Mouse (Mus musculus) hindbrain, embryonic 10.5 days (tissue): ENCODE results near the gene Zfyve19. TPM values are rescaled to one million over a fixed set of nuclear protein-coding genes. Genes with fewer than 3 reads are reported as not detected.
A peak's percentile ranks its signal among the peaks of the same experiment; 100 is the strongest.

Experiments
- DNase-seq: peaks from one replicate; pipeline ENCODE4 v3.0.0-alpha.2; 2017; ENCODE audit warnings: low spot score
- H3K27ac ChIP-seq: fragments of 300-500 bp; sonication (generic); 2 replicates; pipeline ENCODE4 v1.5.1; 2016; ENCODE audit warnings: mild to moderate bottlenecking, moderate library complexity
- H3K27me3 ChIP-seq: fragments of 300-500 bp; sonication (generic); 2 replicates; pipeline ENCODE4 v1.6.1; 2016; ENCODE audit warnings: mild to moderate bottlenecking; ENCODE audit not compliant: poor library complexity, insufficient read depth, severe bottlenecking
- H3K36me3 ChIP-seq: fragments of 300-500 bp; sonication (generic); 2 replicates; pipeline ENCODE4 v1.6.1; 2016; ENCODE audit warnings: mild to moderate bottlenecking, moderate library complexity
- H3K4me1 ChIP-seq: fragments of 300-500 bp; sonication (generic); replicated peaks from 2 replicates; pipeline ENCODE4 v1.6.1; 2016; ENCODE audit warnings: mild to moderate bottlenecking
- H3K4me3 ChIP-seq: fragments of 300-500 bp; sonication (generic); 2 replicates; pipeline ENCODE4 v1.5.1; 2016; ENCODE audit warnings: mild to moderate bottlenecking, moderate library complexity
- H3K9me3 ChIP-seq: fragments of 300-500 bp; sonication (generic); 2 replicates; pipeline ENCODE4 v1.6.1; 2016; ENCODE audit warnings: mild to moderate bottlenecking, moderate library complexity
- WGBS: fragments of 180-500 bp; shearing (Covaris S2); methylation state at CpG from one replicate; pipeline ENCODE4 v1.1.7; 2016; 5-methylcytosine and 5-hydroxymethylcytosine counted together
- polyA plus RNA-seq: library from polyadenylated mRNA; unstranded; fragments of >200 nt; fragmentation: Nextera tagmentation; extraction: Ambion mirVana; gene quantifications from 2 replicates; pipeline ENCODE4 v1.2.1, GENCODE M21; 2016

Gene Zfyve19
- polyA plus RNA-seq, 1 experiment from 2014 or later: 52.2 TPM

- H3K36me3 ChIP-seq: peaks cover 31% of the 10 kb centered on the region
- H3K4me3 ChIP-seq: no peak within 1 kb of the TSS; the same call in 1 of the 2 replicates
- H3K27ac ChIP-seq: peak within 1 kb of the TSS; percentile 29
- no peak for DNase-seq
- no peaks in the 10 kb centered on the region for H3K9me3 ChIP-seq
- peaks cover 8% of the 10 kb centered on the region; the same call in 1 of the 2 replicates for H3K27me3 ChIP-seq
- 41% methylated on average over 8 of the region's 8 CpGs for WGBS
- peaks cover 36% of the 10 kb centered on the region for H3K4me1 ChIP-seq
Measured at GRCm38 (mm10) chr2:119173991-119174651, 34.3 kb upstream of the Zfyve19 start, which contains the start of gene Gm14137. Gene Gm14137 (plus strand): TSS chr2:119174509.

GRCm38 (mm10) chr2:119174866-119175265 is 33.6 kb upstream of the Zfyve19 start:
- Histone ChIP-seq H3K36me3 (peaks cover 38% of the 10 kb centered on the region), H3K4me1 (peaks cover 36% of the 10 kb centered on the region), H3K4me3 (no peak overlapping the region), H3K9me3 (no peaks in the 10 kb centered on the region), H3K27ac (0 out of 2 replicates have a peak overlapping the region, but pooled peaks have one; percentile 29), H3K27me3 (0 out of 2 replicates have a peak, but pooled peaks cover under 1% of the 10 kb centered on the region)
- WGBS: 52% methylated on average over 14 of the region's 14 CpGs
- DNase-seq: no peak

DNA sequence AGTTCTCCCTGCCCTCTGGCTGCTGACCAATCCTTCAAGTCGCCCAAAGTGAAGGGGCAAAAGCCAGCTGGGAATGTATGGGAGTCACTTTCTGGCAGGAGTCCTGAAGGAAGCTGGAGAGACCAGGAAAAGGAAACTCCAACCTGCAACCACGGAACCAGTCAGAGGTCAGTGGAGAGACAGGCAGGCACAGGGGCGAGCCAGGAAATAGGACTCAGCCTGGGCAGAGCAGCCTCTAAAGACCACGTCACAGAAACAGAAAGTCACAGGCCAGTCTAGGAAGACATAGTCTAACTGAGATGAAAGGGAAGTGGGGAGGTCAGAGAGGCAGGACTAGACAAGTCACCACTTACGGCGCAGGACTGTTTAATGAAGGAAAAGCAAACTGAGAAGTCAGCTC is 32.8 kb upstream of the Zfyve19 start:
- peak overlapping the region; percentile 29; the same call in 1 of the 2 replicates for H3K27ac ChIP-seq
- WGBS: 67% methylated on average over 6 of the region's 6 CpGs
- no peak overlapping the region for H3K4me3 ChIP-seq
- peaks cover 46% of the 10 kb centered on the region for H3K36me3 ChIP-seq
- no peaks in the 10 kb centered on the region for H3K27me3 ChIP-seq
- DNase-seq: no peak
- no peaks in the 10 kb centered on the region for H3K9me3 ChIP-seq
- peaks cover 36% of the 10 kb centered on the region for H3K4me1 ChIP-seq

GRCm38 (mm10) chr2:119176761-119177160 is 31.7 kb upstream of the Zfyve19 start:
- no peaks in the 10 kb centered on the region for H3K9me3 ChIP-seq
- 47% methylated on average over 3 of the region's 3 CpGs for WGBS
- no peak overlapping the region for H3K27ac ChIP-seq
- H3K4me1 ChIP-seq: peaks cover 35% of the 10 kb centered on the region
- no peak overlapping the region for H3K4me3 ChIP-seq
- DNase-seq: no peak
- H3K36me3 ChIP-seq: peaks cover 50% of the 10 kb centered on the region
- H3K27me3 ChIP-seq: no peaks in the 10 kb centered on the region

DNA sequence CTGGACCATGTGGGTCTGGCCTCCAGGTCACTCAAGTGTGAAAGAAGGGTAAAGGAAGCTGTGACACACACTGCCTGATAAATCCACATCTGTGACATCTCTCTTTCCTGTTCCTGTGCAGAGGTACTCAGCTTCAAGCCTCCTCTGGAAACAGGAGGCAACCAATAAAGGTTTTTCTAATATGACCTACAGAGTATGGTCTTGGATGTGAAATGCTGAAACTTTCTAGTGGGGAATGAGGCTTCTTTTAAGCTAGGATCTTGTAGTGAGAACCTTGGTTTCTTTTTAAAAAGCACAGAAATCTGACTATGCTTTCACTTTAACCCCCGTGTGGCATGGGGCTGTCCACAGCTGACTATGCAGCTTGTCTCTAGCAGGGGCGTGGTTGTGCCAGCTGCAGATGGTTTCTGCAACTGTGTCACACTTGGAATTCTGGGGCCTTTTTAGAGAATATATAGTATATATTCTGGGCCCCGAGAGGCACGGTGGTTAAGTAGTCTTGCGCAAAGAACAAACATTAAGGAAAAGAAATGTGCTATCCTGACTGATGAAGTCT is 31.0 kb upstream of the Zfyve19 start:
- no peak for DNase-seq
- H3K36me3 ChIP-seq: peaks cover 43% of the 10 kb centered on the region
- no peaks in the 10 kb centered on the region for H3K9me3 ChIP-seq
- no peak overlapping the region for H3K27ac ChIP-seq
- no peak overlapping the region for H3K4me3 ChIP-seq
- 92% methylated on average over 5 of the region's 5 CpGs for WGBS
- no peaks in the 10 kb centered on the region for H3K27me3 ChIP-seq
- peaks cover 28% of the 10 kb centered on the region for H3K4me1 ChIP-seq

GRCm38 (mm10) chr2:119182914-119183313 is 25.5 kb upstream of the Zfyve19 start:
- no peaks in the 10 kb centered on the region for H3K4me1 ChIP-seq
- peaks cover 64% of the 10 kb centered on the region for H3K36me3 ChIP-seq
- H3K27ac ChIP-seq: no peak overlapping the region
- no peaks in the 10 kb centered on the region for H3K27me3 ChIP-seq
- 77% methylated on average over 7 of the region's 7 CpGs for WGBS
- H3K9me3 ChIP-seq: no peaks in the 10 kb centered on the region
- H3K4me3 ChIP-seq: no peak overlapping the region
- no peak for DNase-seq

DNA sequence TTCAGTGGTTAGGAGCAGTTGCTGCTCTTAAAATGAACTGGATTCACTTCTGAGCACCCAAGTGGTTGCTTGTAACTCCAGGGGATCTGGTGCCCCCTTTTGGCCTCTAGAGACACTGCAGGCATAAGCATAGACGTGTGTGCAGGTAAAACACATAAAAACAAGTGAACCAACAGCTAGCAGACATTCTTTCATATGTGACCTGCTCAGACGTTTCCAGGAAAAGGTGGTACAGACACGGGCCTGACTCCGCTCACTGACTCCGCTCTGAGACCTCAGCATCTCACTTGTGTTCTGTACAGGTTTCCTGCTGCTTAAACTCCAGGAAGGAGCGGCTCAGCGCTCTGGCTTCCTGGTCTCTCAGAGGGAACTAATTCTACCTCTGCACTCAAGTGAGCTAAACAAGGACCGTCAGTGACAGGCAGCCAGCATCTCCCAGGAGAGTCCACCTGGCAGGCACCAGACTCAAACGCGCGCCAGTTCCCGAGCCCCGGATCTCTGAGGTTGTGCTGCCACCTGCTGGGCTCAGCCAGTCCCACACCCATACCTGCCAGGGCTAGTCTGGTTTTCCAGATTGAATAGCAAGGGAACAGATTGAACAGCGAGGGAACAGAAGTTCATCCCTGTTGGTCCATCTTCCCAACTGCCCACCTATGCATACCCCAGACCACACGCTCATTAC is 19.2 kb upstream of the Zfyve19 start:
- Histone ChIP-seq H3K4me1 (peaks cover 9% of the 10 kb centered on the region), H3K36me3 (peaks cover 18% of the 10 kb centered on the region), H3K4me3 (peak overlapping the region; percentile 47), H3K9me3 (no peaks in the 10 kb centered on the region), H3K27ac (0 out of 2 replicates have a peak overlapping the region, but pooled peaks have one; percentile 45), H3K27me3 (no peaks in the 10 kb centered on the region)
- 7% methylated on average over 15 of the region's 15 CpGs for WGBS
- peak; percentile 84 for DNase-seq

GRCm38 (mm10) chr2:119190969-119191368 is 17.4 kb upstream of the Zfyve19 start:
- WGBS: 92% methylated on average over 5 of the region's 5 CpGs
- no peaks in the 10 kb centered on the region for H3K27me3 ChIP-seq
- no peak overlapping the region for H3K4me3 ChIP-seq

DNA sequence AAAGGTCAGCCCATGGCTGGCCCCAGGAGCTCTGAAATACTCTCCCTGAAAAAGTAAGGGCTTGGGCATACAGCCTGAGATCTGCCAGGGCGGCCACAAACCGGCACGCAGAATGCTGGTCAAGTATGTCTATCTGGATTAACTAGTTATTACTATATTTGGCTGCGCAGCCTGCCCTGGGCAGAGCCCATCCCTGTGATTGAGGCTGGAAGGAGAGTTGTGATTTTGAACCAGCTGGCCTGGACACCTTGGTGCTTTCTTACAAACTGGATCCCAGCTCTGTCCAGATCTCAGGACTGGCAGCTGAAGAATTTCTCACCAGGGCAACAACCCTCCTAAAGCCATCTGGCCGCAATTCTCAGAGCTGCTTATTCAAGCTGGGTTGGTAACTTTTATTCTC is 14.3 kb upstream of the Zfyve19 start:
- DNase-seq: no peak
- Histone ChIP-seq H3K9me3 (no peaks in the 10 kb centered on the region), H3K36me3 (no peaks in the 10 kb centered on the region), H3K27me3 (no peaks in the 10 kb centered on the region), H3K27ac (no peak overlapping the region), H3K4me3 (no peak overlapping the region), H3K4me1 (peaks cover 18% of the 10 kb centered on the region)
- 91% methylated on average over 5 of the region's 5 CpGs for WGBS

More at GRCm38 (mm10) chr2:119190969-119191368, 17.4 kb upstream of the Zfyve19 start:
- H3K9me3 ChIP-seq: no peaks in the 10 kb centered on the region
- 0 out of 2 replicates have a peak, but pooled peaks cover 3% of the 10 kb centered on the region for H3K36me3 ChIP-seq
- H3K27ac ChIP-seq: no peak overlapping the region
- DNase-seq: no peak
- H3K4me1 ChIP-seq: peaks cover 9% of the 10 kb centered on the region

- peaks cover 14% of the 10 kb centered on the region for H3K4me1 ChIP-seq
- DNase-seq: no peak
- H3K27ac ChIP-seq: no peak overlapping the region
- 36% methylated on average over 4 of the region's 4 CpGs for WGBS
- no peaks in the 10 kb centered on the region for H3K36me3 ChIP-seq
- no peak overlapping the region for H3K4me3 ChIP-seq
- no peaks in the 10 kb centered on the region for H3K27me3 ChIP-seq
- no peaks in the 10 kb centered on the region for H3K9me3 ChIP-seq
Measured at GRCm38 (mm10) chr2:119196316-119197108, 11.9 kb upstream of the Zfyve19 start.

- WGBS: 84% methylated on average over 1 of the region's 1 CpGs
- no peak overlapping the region for H3K4me3 ChIP-seq
- 0 out of 2 replicates have a peak overlapping the region, but pooled peaks have one; percentile 24 for H3K27ac ChIP-seq
- no peaks in the 10 kb centered on the region for H3K9me3 ChIP-seq
- peaks cover 14% of the 10 kb centered on the region for H3K4me1 ChIP-seq
- H3K36me3 ChIP-seq: no peaks in the 10 kb centered on the region
- no peak for DNase-seq
- H3K27me3 ChIP-seq: no peaks in the 10 kb centered on the region
Measured at GRCm38 (mm10) chr2:119197493-119197892, 10.9 kb upstream of the Zfyve19 start.

DNA sequence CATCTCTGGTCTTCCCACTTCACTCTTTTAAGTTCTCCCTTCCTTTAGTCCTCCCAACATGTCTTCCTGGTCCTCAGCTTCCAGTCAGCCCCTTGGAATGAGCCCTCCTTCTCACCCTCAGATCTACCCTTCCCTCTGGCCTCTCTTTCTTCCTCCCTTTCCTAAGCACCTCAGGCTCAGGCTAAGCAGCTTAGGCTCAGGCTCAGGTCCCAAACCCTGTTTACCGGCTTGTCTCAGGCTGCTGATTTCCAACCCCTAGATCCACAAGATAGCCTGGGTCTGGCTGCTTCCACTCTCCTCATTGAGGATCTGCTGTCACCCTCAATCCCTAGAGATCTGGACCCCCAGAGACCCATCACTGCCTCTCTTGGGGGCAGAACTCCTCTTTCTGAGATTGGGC is 10.4 kb upstream of the Zfyve19 start:
- Histone ChIP-seq H3K36me3 (no peaks in the 10 kb centered on the region), H3K4me3 (no peak overlapping the region), H3K9me3 (no peaks in the 10 kb centered on the region), H3K27ac (no peak overlapping the region), H3K27me3 (no peaks in the 10 kb centered on the region), H3K4me1 (peaks cover 14% of the 10 kb centered on the region)
- WGBS: 28% methylated on average over 1 of the region's 1 CpGs
- DNase-seq: no peak
